Mouse (Mus musculus) lung, postnatal 0 days (tissue): ENCODE measurements at regions not wholly inside any gene's neighbourhood (a gene's known extent, or its start where the extent isn't known, plus 50 kb on each side); places are given as distances from the start of the nearest gene placed in this dataset.
"Not testable (repeated sequence)": the region's sequence is repeated elsewhere in the genome, so short reads cannot be mapped to it uniquely, and the experiment has no call there.

Source experiments
- ATAC-seq: fragments of 200-750 bp; cut with Nextera tagmentation; 2 replicates; pipeline ENCODE4 v1.8.0; 2017; ENCODE audit warnings: moderate library complexity
- DNase-seq: peaks from one replicate; pipeline ENCODE4 v3.0.0-alpha.2; 2016; ENCODE audit warnings: low spot score
- H3K27ac ChIP-seq: fragments of 300-500 bp; sonication (generic); 2 replicates; pipeline ENCODE4 v1.5.1; 2014; ENCODE audit warnings: antibody characterized with exemption, mild to moderate bottlenecking, low read length, mixed read lengths
- H3K27me3 ChIP-seq: fragments of 300-500 bp; sonication (generic); replicated peaks from 2 replicates; pipeline ENCODE4 v1.6.1; 2014; ENCODE audit warnings: low read length, mixed read lengths; ENCODE audit not compliant: insufficient read depth
- H3K36me3 ChIP-seq: fragments of 300-500 bp; sonication (generic); 2 replicates; pipeline ENCODE4 v1.6.1; 2014; ENCODE audit warnings: low read length, mixed read lengths; ENCODE audit not compliant: insufficient read depth
- H3K4me1 ChIP-seq: fragments of 300-500 bp; sonication (generic); 2 replicates; pipeline ENCODE4 v1.6.1; 2014; ENCODE audit warnings: antibody characterized with exemption, low read depth, low read length, mixed read lengths; ENCODE audit not compliant: insufficient read depth
- H3K4me2 ChIP-seq: fragments of 300-500 bp; sonication (generic); replicated peaks from 2 replicates; pipeline ENCODE4 v1.6.1; 2014; ENCODE audit warnings: low read depth, mild to moderate bottlenecking, low read length, moderate library complexity, mixed read lengths
- H3K4me3 ChIP-seq: fragments of 300-500 bp; sonication (generic); 2 replicates; pipeline ENCODE4 v1.5.1; 2014; ENCODE audit warnings: low read depth, low read length
- H3K9ac ChIP-seq: fragments of 300-500 bp; sonication (generic); replicated peaks from 2 replicates; pipeline ENCODE4 v1.6.1; 2014; ENCODE audit warnings: low read depth, mild to moderate bottlenecking
- H3K9me3 ChIP-seq: fragments of 300-500 bp; sonication (generic); 2 replicates; pipeline ENCODE4 v1.6.1; 2016; ENCODE audit warnings: low read length, mixed read lengths
- WGBS: fragments of 180-500 bp; shearing (Covaris S2); extraction: QIAGEN DNeasy Blood & Tissue Kit; methylation state at CpG from one replicate; pipeline ENCODE4 v1.1.7; 2014; 5-methylcytosine and 5-hydroxymethylcytosine counted together

DNA sequence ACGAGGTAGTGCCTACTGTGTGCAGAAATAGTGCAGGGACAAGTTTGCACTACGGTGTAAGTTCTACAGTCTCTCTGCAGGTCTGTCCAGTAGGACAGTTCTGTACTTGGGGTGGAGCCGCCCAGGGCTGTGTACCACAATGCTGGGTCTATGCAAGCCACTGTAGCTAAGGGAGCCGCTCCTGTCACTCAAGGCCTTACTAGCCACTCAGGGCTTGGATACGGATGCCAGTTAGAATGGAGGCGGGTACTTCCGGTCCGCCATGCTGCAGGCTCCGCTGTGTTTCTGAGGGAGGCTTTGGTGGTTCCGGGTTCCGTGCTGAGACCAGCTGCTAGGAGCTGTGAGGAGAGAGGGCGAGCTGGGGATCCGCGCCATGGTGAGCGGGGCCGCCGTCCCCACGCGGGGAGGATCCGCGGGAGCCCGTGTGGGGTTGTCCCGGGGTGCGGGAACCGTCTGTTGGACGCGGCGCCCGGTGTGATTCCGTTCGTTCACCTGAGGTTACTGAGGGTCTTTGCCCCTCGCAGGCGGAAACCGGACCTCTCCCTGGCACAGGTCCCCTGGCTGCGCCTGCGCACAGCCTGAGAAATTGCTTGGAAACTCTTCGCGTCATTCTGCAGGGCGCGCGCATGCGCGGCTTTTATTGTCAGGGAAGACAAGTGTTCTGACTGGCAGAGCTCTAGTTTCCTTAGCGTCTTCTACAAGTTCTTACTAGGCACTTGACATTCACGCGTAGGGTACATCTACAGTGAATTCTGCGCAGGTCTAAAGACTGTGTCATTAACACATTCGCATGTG lies 51.0 kb upstream of the Zfp873 start:
- H3K9me3 ChIP-seq, H3K4me1 ChIP-seq, H3K27ac ChIP-seq, H3K36me3 ChIP-seq, H3K27me3 ChIP-seq, H3K9ac ChIP-seq: not testable (repeated sequence)
- Histone ChIP-seq H3K4me2 (peak overlapping the region; percentile 37), H3K4me3 (peak overlapping the region; percentile 28)
- ATAC-seq (peak; percentile 99), DNase-seq (peak; percentile 92)
- WGBS, result 6% methylated on average over 11 of the region's 48 CpGs
